Mouse (Mus musculus) cerebellum, adult 11-12 months (tissue): ENCODE measurements at regions not wholly inside any gene's neighbourhood (a gene's known extent, or its start where the extent isn't known, plus 50 kb on each side); places are given as distances from the start of the nearest gene placed in this dataset.
"Not testable (repeated sequence)": the region's sequence is repeated elsewhere in the genome, so short reads cannot be mapped to it uniquely, and the experiment has no call there.

ENCODE experiments used
- DNase-seq: peaks from one replicate; pipeline ENCODE4 v3.0.0; 2022

DNA sequence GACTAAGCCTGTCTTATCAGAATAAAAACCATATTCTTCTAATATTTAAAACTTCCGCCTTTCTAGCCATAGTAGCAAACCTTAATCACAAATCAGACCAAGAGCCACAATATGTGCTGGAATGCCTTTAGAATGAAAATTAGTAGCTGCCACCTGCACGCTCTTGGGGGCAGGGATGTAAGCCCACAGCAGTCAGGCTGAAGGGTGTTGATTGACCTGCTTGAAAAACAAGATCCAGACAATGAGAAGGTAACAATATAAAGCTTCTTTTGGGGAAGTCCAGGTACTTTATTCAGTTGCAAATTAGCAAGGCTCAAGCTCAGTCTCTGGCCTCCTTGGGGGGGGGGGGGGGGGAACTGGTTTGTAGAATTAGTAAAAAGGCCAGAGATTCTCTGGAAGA, 222.3 kb upstream of the Ell2 start:
- DNase-seq: not testable (repeated sequence)

DNA sequence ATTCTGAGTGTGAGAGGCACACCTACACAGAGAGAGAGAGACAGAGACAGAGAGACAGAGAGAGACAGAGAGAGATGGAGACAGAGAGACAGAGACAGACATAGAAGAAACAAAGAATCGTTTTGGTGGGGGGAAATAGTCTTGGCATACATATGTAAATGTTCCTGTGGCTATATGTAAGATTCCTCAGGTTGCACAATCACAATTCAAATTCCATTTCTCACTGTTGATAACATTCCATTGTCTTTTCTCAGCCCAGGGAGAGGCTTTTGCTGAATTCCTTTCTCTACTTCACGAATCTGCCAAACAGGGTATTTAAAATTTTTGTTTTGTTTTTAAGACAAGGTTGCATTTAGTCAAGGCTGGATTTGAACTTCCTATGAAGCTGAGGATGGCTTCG, 205.0 kb upstream of the Ell2 start:
- DNase-seq: no peak

DNA sequence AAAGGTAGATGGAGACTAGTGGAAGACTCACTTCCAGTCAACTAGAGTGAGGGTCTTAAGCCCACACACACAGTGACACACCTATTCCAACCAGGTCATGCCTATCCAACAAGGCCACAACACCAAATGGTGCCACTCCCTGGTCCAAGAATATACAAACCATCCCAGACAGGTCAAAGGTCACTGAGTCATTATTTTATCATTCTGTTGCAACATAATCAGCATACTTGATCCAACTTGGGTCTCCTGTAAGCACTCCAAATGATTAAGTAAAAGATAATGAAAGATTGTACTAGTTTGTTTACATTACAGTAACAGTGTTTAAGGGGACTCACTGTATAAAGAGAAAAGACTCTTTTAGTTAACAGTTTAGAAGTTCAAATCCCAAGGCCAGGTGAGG, 203.2 kb upstream of the Ell2 start:
- no peak for DNase-seq

DNA sequence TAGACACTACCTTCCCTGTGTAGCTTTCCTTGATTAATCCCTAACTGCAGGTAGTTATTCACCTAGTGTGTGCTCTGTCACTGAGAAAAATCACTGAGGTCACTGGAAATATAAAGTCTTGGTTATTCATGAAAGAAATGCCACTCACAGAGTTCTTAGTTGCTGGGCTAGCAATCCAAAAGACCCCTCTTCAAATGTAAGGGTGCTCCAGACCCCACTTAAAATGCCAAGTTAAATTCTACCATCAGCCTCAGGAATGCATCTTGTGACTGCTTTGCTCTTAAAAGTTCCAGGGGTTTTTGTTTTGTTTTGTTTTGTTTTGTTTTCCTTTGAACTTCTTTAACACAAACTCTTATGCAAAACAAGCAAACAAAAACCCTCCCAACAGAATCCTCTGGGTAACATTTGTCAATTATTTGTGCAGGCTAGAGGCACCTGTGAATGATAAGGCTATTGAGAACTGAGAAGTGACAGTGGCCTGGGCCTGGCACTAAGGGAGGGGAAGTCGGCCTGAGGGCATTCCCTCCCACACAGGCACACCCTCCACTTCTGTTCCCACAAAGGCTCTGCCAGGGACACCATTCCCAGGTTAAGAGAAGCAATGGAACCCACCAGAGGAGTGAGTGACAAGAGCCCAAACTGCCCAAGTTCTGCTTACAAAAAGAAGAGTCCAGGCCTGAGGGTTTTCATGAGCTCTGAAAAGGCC, 192.1 kb upstream of the Ell2 start:
- DNase-seq: no peak

DNA sequence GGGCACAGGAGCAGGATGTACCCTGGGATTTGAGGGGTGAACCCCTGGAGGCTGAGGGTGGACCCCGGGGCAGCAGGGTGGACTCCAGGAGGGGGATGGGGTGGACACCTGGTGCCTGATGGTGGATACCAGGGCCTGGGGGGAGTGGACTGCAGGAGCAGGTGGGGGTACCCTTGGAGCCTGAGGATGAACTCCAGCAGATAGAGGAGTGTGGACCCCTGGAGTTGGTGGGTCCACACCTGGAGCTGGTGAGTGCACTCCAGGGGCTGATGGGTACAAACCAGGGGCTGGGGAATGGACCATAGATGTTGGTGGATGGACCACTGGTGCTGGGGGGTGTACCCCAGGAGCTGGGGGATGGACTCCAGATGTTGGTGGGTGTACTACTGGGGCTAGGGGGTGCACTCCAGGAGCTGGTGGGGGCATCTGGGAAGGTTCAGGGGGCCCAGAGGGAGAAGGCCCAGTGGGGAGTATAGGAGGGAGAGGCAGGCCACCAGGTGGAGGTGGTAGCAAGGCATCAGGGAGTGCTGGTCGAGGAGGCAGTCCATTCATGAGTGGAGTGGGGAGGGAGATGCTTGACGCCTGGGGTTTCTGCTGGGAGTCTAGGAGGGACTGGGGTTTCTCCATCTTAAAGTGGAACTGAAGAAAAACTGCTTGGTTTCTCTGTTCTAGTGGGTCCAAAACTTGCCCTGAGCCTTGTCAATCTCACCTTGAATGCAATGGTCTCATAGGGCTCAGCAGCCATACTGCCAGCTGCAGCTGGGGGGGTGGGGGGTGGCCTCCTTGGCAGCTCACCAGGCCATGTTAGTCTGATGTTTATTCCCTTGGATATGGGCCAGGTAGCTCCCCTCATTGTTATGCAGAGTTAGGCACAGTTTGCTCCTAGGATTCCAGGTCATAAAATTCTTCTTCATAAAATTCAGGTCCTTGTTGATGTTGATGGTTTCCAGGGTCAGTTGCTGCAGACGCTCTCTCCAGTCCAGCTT, 183.0 kb upstream of the Ell2 start:
- DNase-seq: no peak

- DNase-seq: no peak
These were observed 182.1 kb upstream of the Ell2 start for GRCm38 (mm10) chr13:75524481-75524880.

- DNase-seq: no peak
These were observed 175.0 kb upstream of the Ell2 start for GRCm38 (mm10) chr13:75531566-75531965.

DNA sequence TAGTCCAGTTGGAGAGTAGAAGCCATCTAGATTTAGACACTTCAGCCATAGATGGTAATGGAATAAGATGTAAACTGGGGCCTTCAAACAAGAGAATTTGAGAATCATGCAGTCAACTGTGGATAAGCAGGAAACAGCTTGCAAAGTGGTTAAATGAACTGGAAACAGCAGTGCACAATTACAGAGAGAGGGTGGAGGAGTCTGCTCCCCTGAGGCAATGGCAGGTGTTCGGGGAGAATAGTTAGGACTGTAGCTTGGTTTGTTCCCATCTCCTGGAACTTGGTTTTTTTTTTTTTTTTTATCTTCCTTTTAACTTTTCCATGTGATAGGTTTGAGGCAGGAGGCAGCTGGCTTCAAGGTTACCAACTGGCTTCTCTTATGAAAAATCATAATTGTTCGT, 165.1 kb upstream of the Ell2 start:
- no peak for DNase-seq

DNA sequence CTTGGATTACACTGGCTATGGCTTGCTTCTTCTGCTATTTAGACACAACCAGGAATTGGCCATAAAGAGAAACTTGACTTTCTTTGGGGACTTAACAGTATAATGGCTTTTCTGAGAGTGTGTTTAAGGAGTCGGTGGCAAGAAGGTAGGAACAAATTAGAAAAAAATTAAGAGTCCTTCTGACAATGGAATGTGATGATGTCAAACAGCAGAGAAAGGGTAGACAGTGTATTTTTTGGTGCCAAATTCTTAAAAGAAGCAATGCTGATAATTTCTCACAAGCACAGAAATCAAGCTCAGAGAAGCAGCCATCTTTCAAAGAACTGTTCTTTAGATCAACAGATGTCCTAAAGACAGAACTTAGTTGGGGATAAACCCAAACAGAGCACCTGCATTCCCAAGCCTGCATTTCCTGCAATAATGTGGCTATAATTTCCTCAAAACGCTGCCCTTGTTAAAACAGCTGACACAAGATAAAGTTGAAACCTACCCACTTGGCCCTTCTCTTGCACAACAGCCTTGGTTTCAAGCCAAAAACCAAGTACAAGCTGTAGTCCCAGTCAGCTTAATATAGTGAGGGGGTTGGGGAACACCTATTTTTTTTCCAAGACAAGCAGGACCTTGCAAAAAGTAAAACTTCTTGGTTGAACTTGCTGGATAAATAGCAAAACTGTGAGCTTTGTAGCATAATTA, 164.2 kb upstream of the Ell2 start:
- no peak for DNase-seq

DNA sequence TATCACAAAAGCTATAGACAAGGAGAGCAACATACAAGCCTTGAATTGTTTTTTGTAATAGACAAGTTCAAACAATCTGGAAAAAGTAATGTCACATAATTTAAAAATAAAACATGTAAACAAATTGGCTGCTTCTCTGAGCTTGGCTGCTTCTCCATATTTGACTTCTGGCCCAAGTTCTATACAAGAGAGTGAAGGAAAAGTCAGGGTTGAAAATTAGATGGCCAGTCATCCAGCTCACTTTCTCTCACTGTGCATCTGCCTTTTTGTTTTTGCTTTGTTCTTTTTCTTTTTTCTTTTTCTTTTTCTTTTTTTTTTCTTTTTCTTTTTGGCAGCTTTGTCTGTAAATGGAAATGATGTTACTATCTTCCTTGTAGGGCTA, 163.6 kb upstream of the Ell2 start:
- DNase-seq: no peak

DNA sequence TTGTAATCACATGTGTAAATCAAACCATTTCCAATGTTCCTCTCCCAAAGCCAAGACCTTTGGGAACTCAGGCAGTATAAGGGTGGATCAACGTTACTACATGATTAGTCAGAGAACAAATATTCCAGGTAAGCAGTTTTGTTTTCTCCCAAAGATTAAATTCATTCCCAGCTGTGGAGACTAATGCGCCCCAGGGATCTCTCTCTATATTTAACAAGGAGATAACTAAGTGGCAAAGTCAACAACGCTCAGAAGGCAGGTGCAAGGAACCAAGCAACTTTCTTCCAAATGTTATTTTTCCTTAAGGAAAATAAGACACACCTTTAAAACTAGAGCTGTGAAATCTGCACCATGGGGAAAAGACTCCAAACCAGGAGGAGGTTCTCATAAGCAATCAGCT, 163.0 kb upstream of the Ell2 start:
- DNase-seq: no peak

DNA sequence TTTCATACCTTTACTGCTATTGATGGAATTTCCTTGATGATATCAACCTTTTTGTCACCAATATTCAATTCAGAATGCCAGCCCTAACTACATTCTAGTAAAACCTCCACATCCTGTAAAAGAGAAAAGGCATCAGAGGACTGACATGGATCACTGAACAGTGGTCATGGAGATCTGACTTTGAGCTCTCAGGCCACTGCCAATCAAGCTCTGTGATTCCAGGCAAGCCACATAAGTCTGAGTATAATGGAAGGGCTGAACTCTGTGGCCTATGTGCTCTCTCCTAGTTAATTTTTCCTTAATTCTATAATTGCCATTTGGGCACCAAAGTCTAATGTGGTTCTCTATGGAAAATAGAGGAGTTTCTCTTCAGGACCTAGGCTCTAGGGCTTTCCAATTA, 161.8 kb upstream of the Ell2 start:
- DNase-seq: no peak

GRCm38 (mm10) chr13:75547791-75548190, 158.8 kb upstream of the Ell2 start:
- DNase-seq: no peak

GRCm38 (mm10) chr13:75578971-75579370, 127.6 kb upstream of the Ell2 start:
- DNase-seq: no peak

DNA sequence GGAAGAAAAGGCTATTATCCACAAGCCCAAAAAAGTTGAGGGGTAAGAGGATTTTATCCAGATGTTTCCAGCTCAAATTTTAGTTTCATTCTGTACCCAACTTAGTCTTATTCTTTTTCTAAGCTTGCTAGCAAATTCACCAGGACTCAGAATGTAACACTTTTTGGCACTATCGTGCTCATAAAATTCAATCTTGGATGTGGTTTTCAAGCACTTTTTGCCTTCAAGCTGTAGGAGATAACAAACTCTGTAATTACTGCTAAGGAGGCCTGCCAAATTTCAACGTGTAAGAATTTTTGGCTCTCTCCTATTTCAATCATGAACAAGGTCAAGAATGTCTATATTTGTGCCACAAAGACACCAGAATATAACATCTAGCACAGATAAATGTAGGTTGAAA, 115.7 kb upstream of the Ell2 start:
- DNase-seq: no peak

DNA sequence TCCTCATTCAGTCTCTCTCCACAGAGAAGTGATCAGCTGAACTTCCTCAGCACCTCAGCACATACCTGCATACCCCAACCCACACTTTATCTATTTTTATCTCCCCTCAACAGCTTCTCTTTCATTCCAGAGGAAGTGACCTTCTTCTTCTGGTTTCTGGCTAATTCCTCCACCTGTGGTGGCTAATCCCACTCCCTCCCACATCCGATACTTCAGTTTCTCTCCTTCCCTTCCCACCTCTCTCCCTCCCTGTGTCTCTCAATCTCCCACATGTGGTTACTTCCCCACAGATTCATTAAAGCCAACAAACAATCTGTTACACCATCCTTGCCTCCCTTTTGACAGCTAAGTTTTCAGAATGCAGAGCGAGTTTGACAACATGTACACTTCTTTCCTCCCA, 109.7 kb upstream of the Ell2 start:
- no peak for DNase-seq

- no peak for DNase-seq
These were observed 108.4 kb upstream of the Ell2 start for GRCm38 (mm10) chr13:75598186-75598585.

DNA sequence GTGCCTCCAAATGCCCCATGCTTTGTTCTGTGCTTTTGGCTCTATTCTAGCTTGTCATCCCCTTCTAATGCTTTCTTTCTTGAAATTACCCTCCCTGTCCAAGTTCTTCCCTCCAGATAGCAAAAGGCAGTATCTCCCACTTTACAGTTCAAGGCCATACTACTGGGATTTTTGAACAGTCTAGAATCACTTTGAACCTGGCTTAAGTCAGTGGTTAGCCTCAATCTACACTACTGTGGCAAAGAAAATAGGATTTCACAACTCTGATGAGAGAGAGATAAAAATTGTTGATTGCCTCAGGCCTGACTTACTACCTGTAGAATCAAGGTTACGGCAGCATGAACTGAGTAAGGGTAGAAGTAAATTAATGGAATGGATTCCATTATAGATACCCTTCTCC, 107.9 kb upstream of the Ell2 start:
- DNase-seq: no peak

- no peak for DNase-seq
These were observed 83.3 kb upstream of the Ell2 start for GRCm38 (mm10) chr13:75623229-75623628.

DNA sequence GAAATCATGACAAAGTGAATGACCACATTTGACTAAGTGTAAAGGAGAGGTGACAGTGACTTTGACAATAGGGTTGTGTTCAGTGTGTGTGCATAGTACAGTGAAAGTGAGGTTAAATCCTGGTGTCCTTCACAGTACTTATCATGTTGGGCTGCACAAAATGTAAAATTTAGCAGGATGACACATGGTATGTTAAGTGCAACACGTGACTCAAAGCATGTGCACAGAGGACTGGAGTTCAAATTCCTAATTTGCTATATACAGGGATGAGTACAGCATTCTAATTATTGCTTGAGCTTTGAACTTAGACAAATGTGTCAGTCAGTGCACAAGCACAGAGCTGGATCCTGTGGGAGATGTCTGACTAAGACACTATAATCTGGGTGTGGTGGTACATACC, 79.2 kb upstream of the Ell2 start:
- DNase-seq: no peak

- DNase-seq: no peak
These were observed 75.5 kb upstream of the Ell2 start for GRCm38 (mm10) chr13:75631048-75631447.

- no peak for DNase-seq
These were observed 59.0 kb upstream of the Ell2 start for GRCm38 (mm10) chr13:75647513-75647912.

GRCm38 (mm10) chr13:75651941-75652340, 54.6 kb upstream of the Ell2 start:
- no peak for DNase-seq

- DNase-seq: no peak
These were observed 53.6 kb upstream of the Ell2 start for GRCm38 (mm10) chr13:75652966-75653365.
